Mouse (Mus musculus): Measurements from ENCODE around the gene Samd14. TPM values are rescaled to one million over a fixed set of nuclear protein-coding genes. Genes with fewer than 3 reads are reported as not detected.
A peak's percentile ranks its signal among the peaks of the same experiment; 100 is the strongest.

The Samd14 gene
- polyA plus RNA-seq, 1 experiment: 14.4 TPM

DNA sequence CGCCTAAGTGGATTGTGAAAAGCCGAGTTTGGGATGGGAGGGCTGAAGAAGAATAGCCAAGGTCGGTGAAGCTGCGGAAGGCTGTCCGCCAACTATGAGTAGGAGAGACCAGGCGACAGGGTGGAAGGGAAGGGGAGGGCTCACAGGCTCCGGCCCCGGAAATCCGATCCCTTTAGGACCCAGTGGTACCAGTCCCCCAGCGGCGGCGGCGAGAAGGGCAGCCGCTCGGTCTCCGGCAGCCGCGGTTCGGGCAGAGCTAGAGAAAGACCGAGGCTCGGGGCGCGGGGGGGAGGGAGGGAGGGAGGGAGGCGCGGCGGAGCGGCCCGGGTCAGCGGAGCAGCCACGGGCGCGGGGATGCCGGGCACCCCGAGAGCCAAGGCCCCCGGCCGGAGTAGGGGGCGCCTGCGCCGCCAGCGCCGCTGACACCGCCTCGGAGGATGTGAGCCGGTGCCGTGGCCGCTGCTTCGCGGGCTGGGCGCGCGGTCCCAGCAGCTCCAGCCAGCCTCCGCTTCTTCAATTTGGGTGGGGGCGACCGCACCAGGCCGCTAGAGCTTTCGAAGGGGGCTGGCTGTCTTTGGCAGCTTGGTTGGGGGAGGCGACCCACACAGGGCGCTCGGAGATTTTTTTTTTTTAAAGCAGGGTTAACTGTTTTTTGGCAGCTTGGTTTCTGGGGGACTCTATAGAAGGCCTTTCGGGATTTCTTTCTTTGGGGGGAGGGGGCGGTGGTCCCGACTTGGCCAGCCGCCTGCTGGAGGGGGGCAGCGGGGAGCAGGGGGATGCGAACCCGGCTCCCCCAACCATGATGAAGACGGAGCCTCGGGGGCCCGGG lies 18.7 kb upstream of the Samd14 start, which contains the start of gene Ppp1r9b:
Ppp1r9b (plus strand) TSS at position 287 of the 829 bp plus-strand sequence.
- H3K4me3 ChIP-seq: peak within 1 kb of the TSS; percentile 46
- peaks cover 5% of the 10 kb centered on the region for H3K36me3 ChIP-seq (ENCODE audit: control insufficient read depth, insufficient read depth)
- H3K4me2 ChIP-seq (ENCODE audit: low read depth): peak within 1 kb of the TSS; percentile 99
- TF ChIP-seq POLR2AphosphoS2 (IDR thresholded peaks at IDR 0.05; ENCODE audit: insufficient read length, low read depth) (peak; percentile 89), POLR2A (IDR thresholded peaks at IDR 0.05; ENCODE audit: insufficient read length, low read depth) (peak; percentile 68), REST (IDR thresholded peaks at IDR 0.05; ENCODE audit: insufficient read depth, insufficient read length) (no peak), MYOG (IDR thresholded peaks at IDR 0.05; ENCODE audit: control insufficient read depth in 1 of 3, insufficient read depth in 1 of 3, insufficient read length in 2 of 3, low read depth in 2 of 3) (peak in 1 of 3 experiments; percentile 20), E2F4 (IDR thresholded peaks at IDR 0.05; ENCODE audit: insufficient read depth) (no peak), MYOD1 (IDR thresholded peaks at IDR 0.05; ENCODE audit: control insufficient read depth in 1 of 3, insufficient read length in 2 of 3, low read depth in 2 of 3) (no peak)
- H3ac ChIP-seq (ENCODE audit: control insufficient read depth, insufficient read length): peak within 1 kb of the TSS; percentile 68
- H3K79me2 ChIP-seq (ENCODE audit: control insufficient read depth, insufficient read depth): peaks cover 41% of the 10 kb centered on the region
- no peaks in the 10 kb centered on the region for H3K27me3 ChIP-seq (ENCODE audit: control insufficient read depth, insufficient read depth, insufficient read length)

DNA sequence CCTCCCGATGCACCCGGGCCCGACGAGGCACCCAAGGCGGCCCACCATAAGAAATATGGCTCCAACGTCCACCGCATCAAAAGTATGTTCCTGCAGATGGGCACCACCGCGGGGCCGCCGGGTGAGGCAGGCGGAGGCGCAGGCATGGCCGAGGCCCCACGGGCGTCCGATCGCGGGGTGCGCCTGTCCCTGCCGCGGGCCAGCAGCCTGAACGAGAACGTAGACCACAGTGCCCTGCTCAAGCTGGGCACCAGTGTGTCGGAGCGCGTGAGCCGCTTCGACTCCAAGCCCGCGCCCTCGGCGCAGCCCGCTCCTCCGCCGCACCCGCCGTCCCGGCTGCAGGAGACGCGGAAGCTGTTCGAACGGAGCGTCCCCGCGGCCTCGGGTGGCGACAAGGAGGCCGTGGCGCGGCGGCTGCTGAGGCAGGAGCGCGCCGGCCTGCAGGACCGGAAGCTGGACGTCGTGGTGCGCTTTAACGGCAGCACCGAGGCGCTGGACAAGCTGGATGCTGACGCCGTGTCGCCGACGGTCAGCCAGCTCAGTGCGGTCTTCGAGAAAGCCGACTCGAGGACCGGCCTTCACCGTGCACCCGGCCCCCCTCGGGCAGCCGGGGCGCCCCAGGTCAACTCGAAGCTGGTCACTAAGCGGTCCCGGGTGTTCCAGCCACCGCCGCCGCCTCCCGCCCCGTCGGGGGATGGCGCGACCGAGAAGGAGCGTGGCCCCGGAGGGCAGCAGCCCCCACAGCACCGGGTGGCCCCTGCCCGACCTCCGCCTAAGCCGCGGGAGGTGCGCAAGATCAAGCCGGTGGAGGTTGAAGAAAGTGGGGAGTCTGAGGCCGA lies 17.8 kb upstream of the Samd14 start:
- Histone ChIP-seq H3K36me3 (ENCODE audit: control insufficient read depth, insufficient read depth) (peaks cover 11% of the 10 kb centered on the region), H3K27me3 (ENCODE audit: control insufficient read depth, insufficient read depth, insufficient read length) (no peaks in the 10 kb centered on the region), H3K79me2 (ENCODE audit: control insufficient read depth, insufficient read depth) (peaks cover 44% of the 10 kb centered on the region), H3K4me2 (ENCODE audit: low read depth) (peak overlapping the region; percentile 99), H3ac (ENCODE audit: control insufficient read depth, insufficient read length) (peak overlapping the region; percentile 68), H3K4me3 (peak overlapping the region; percentile 46)
- TF ChIP-seq USF1 (IDR thresholded peaks at IDR 0.05; ENCODE audit: low read depth): no peak
- no peak for TF ChIP-seq CEBPB (IDR thresholded peaks at IDR 0.05; ENCODE audit: insufficient read depth, poor library complexity, severe bottlenecking)
- no peak for TF ChIP-seq POLR2A (IDR thresholded peaks at IDR 0.05; ENCODE audit: insufficient read length, low read depth)
- peak in 1 of 3 experiments; percentile 36 for TF ChIP-seq MYOG (IDR thresholded peaks at IDR 0.05; ENCODE audit: control insufficient read depth in 1 of 3, insufficient read depth in 1 of 3, insufficient read length in 2 of 3, low read depth in 2 of 3)
- no peak for TF ChIP-seq MAX (IDR thresholded peaks at IDR 0.05; ENCODE audit: low read depth)
- TF ChIP-seq REST (IDR thresholded peaks at IDR 0.05; ENCODE audit: insufficient read depth, insufficient read length): no peak
- TF ChIP-seq TCF12 (IDR thresholded peaks at IDR 0.05; ENCODE audit: insufficient read depth, poor library complexity, severe bottlenecking): no peak
- peak in 1 of 3 experiments; percentile 6 for TF ChIP-seq MYOD1 (IDR thresholded peaks at IDR 0.05; ENCODE audit: control insufficient read depth in 1 of 3, insufficient read length in 2 of 3, low read depth in 2 of 3)
- no peak for TF ChIP-seq TCF3 (IDR thresholded peaks at IDR 0.05; ENCODE audit: insufficient read length, low read depth)
- no peak for TF ChIP-seq E2F4 (IDR thresholded peaks at IDR 0.05; ENCODE audit: insufficient read depth)
- peak; percentile 72 for TF ChIP-seq POLR2AphosphoS2 (IDR thresholded peaks at IDR 0.05; ENCODE audit: insufficient read length, low read depth)
- TF ChIP-seq SRF (IDR thresholded peaks at IDR 0.05; ENCODE audit: control insufficient read depth, insufficient read length, low read depth): no peak

DNA sequence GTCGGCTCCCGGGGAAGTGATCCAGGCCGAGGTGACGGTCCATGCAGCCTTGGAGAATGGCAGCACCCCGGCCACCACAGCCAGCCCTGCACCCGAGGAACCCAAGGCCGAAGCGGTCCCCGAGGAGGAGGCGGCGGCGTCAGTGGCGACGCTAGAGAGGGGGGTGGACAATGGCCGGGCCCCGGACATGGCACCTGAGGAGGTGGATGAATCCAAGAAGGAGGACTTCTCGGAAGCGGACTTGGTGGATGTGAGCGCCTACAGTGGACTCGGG lies 17.3 kb upstream of the Samd14 start:
- Histone ChIP-seq H3K4me3 (peak overlapping the region; percentile 46), H3K79me2 (ENCODE audit: control insufficient read depth, insufficient read depth) (peaks cover 44% of the 10 kb centered on the region), H3K36me3 (ENCODE audit: control insufficient read depth, insufficient read depth) (peaks cover 15% of the 10 kb centered on the region), H3K27me3 (ENCODE audit: control insufficient read depth, insufficient read depth, insufficient read length) (no peaks in the 10 kb centered on the region), H3K4me2 (ENCODE audit: low read depth) (peak overlapping the region; percentile 99), H3ac (ENCODE audit: control insufficient read depth, insufficient read length) (peak overlapping the region; percentile 68)
- peak; percentile 37 for TF ChIP-seq POLR2AphosphoS2 (IDR thresholded peaks at IDR 0.05; ENCODE audit: insufficient read length, low read depth)
- TF ChIP-seq SRF (IDR thresholded peaks at IDR 0.05; ENCODE audit: control insufficient read depth, insufficient read length, low read depth): no peak

DNA sequence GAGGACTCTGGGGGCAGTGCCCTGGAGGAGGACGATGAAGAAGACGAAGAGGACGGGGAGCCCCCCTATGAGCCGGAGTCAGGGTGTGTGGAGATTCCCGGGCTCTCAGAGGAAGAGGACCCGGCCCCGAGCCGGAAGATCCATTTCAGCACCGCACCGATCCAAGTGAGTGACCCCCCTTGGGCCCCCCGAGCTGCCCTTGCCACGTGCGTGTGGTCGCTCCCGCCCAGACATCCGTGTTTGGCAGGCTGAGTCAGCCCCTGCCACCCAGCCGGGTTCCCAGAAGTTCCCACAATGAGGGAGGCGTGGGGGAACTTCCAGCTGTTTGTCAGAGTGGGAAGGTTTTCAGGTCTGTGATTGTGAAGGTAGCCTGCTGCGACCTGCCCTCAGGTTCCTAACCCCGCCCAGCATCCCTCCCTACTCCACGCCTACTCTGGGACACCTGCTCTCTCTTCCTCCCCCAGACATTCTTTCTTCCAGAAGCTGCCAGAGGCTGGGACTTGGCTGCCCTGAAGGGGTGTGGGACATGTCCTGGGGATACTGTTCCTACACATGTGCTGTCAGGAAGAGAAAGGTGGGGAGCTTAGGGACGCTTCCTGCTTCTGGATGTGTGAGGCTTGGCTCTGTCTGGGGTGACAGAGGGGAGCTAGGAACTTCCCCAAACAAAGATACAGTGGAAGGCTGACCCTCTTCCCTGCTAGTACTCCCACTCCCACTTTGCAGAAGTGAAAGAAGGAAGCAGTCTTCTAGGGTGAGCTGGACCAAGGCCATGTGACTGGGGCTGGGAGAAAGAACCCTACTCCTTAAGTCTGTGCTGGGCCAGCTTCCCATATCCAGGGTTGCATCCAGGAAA lies 16.7 kb upstream of the Samd14 start:
- peaks cover 15% of the 10 kb centered on the region for H3K36me3 ChIP-seq (ENCODE audit: control insufficient read depth, insufficient read depth)
- peaks cover 44% of the 10 kb centered on the region for H3K79me2 ChIP-seq (ENCODE audit: control insufficient read depth, insufficient read depth)
- H3K27me3 ChIP-seq (ENCODE audit: control insufficient read depth, insufficient read depth, insufficient read length): no peaks in the 10 kb centered on the region
- TF ChIP-seq MYOG (IDR thresholded peaks at IDR 0.05; ENCODE audit: control insufficient read depth in 1 of 3, insufficient read depth in 1 of 3, insufficient read length in 2 of 3, low read depth in 2 of 3) (peak in 1 of 3 experiments; percentile 46), POLR2A (IDR thresholded peaks at IDR 0.05; ENCODE audit: insufficient read length, low read depth) (peak; percentile 35), MAX (IDR thresholded peaks at IDR 0.05; ENCODE audit: low read depth) (peak; percentile 48), USF1 (IDR thresholded peaks at IDR 0.05; ENCODE audit: low read depth) (peak; percentile 2), POLR2AphosphoS2 (IDR thresholded peaks at IDR 0.05; ENCODE audit: insufficient read length, low read depth) (peak; percentile 54), CEBPB (IDR thresholded peaks at IDR 0.05; ENCODE audit: insufficient read depth, poor library complexity, severe bottlenecking) (no peak), TCF3 (IDR thresholded peaks at IDR 0.05; ENCODE audit: insufficient read length, low read depth) (no peak), REST (IDR thresholded peaks at IDR 0.05; ENCODE audit: insufficient read depth, insufficient read length) (no peak), MYOD1 (IDR thresholded peaks at IDR 0.05; ENCODE audit: control insufficient read depth in 1 of 3, insufficient read length in 2 of 3, low read depth in 2 of 3) (peak in 1 of 3 experiments; percentile 32), E2F4 (IDR thresholded peaks at IDR 0.05; ENCODE audit: insufficient read depth) (no peak)
- peak overlapping the region; percentile 68 for H3ac ChIP-seq (ENCODE audit: control insufficient read depth, insufficient read length)
- H3K4me3 ChIP-seq: peak overlapping the region; percentile 46
- H3K4me2 ChIP-seq (ENCODE audit: low read depth): peak overlapping the region; percentile 99

Measured in myocyte (in vitro differentiated cells).